Comparison of ENCODE assay signal across 8 mouse cellular contexts in the genomic region with DNA sequence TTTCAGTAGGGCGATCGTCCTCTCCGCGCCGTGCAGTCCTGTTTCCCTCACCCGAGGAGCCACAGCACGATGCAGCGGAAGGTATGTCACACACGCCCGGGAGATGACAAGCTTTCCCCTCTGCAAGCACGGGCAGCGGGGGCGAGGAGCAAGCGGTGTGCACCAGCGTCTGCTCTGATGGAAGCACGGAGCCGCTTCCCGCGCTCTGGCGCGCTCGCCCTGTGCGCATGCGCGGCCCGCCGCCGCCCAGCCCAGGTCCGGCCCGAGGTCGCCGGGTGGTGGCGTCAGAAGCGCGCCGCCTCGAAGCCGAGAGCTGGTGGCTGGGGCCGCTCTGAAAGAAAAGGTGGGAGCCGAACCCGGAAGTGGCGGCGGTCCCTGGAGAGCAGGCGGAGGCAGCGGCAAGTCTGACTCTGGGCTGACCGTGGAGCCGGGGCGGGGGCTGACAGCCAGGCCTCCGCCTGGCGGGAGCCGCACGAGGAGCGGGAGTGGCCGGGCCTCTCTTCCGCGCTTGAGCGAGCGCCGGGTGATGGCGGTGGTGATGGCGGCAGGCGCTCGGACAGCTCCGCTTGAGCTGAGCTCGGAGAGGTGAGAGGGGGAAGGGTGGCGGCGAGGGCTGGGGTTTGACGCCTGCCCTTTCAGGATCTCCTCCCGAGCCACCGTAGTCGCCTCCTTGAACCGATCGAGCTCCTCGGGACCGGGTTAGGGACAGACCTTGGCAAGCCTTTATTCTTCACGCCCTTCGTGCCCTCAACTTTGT. TPM values are rescaled to one million over a fixed set of nuclear protein-coding genes. Genes with fewer than 3 reads are reported as not detected.
A peak's percentile ranks its signal among the peaks of the same experiment; 100 is the strongest.
DNase-seq lines count a peak whose midpoint lies in the region; ATAC-seq and TF ChIP-seq lines count a peak whose summit lies in the region.

A gene (minus strand): TSS at position 221 of the 757 bp plus-strand sequence.
A gene (plus strand): TSS at position 295 of the 757 bp plus-strand sequence.

- DNase-seq in ES-CJ7 (ENCODE audit: low read depth, low spot score): peak; percentile 93
- peak; percentile 94 for DNase-seq in cerebellum, adult 11 months
- peak; percentile 92 for DNase-seq in heart, postnatal 25 days (ENCODE audit: low spot score)
- peak; percentile 90 to 94 for DNase-seq in layer of hippocampus, adult 18-20 months (ENCODE audit: low spot score in 2 of 2)
- peak; percentile 94 for DNase-seq in lung, adult 2 months
- DNase-seq in thymus, adult 18-20 months: peak; percentile 92 to 93

- H3K4me2 ChIP-seq in forebrain, embryonic 15.5 days (replicated peaks): peak within 1 kb of the TSS; percentile 85

- peak within 1 kb of the TSS; percentile 80 for H3K9ac ChIP-seq in forebrain, embryonic 15.5 days (replicated peaks)

- intact Hi-C loops in heart, postnatal 25 days (cut with DNase I): loop anchor here (5.0 kb wide), 1 partner anchor 120 kb away; no protein-coding TSS in a partner anchor

- no peak for TF ChIP-seq CTCF in lung, adult 2 months (IDR thresholded peaks at IDR 0.05; ENCODE audit: insufficient read depth, low read length)

- peak; percentile 97 for ATAC-seq in forebrain, embryonic 15.5 days (replicated peaks)
- ATAC-seq in neutrophil, adult 5-6 weeks (ENCODE audit: extremely low read depth, insufficient number of reproducible peaks, low FRiP score, poor library complexity, severe bottlenecking): peak; percentile 85

- H3K9me3 ChIP-seq in forebrain, embryonic 15.5 days: no peaks in the 10 kb centered on the region

- H3K36me3 ChIP-seq in forebrain, embryonic 15.5 days: peaks cover 4% of the 10 kb centered on the region

- peak within 1 kb of the TSS; percentile 79 for H3K4me3 ChIP-seq in forebrain, embryonic 15.5 days
- H3K4me3 ChIP-seq in lung, adult 2 months (replicated peaks; ENCODE audit: extremely low read depth, low read depth, low read length): peak within 1 kb of the TSS; percentile 93

- peak within 1 kb of the TSS; percentile 91 for H3K27ac ChIP-seq in forebrain, embryonic 15.5 days (replicated peaks)

- WGBS in forebrain, embryonic 15.5 days: under 1% methylated on average over 73 of the region's 77 CpGs
- under 1% methylated on average over 77 of the region's 77 CpGs for WGBS in lung, adult 2 months

- peak; percentile 65; the same call in 1 of the 2 replicates for TF ChIP-seq POLR2A in lung, adult 2 months (IDR thresholded peaks at IDR 0.05; ENCODE audit: borderline replicate concordance, extremely low read depth, low read depth, low read length)

- H3K4me1 ChIP-seq in forebrain, embryonic 15.5 days: peaks cover 26% of the 10 kb centered on the region
- H3K4me1 ChIP-seq in lung, adult 2 months (ENCODE audit: control insufficient read depth, insufficient read depth, low read length): no peaks in the 10 kb centered on the region

- H3K27me3 ChIP-seq in forebrain, embryonic 15.5 days: no peaks in the 10 kb centered on the region

RNA-seq across cellular contexts. Expression of the first gene that starts in this region (rescaled TPM):
- polyA plus RNA-seq in forebrain, embryonic 15.5 days (2015; fragmentation: Nextera tagmentation; extraction: Ambion mirVana): 17.7 and 19.9 TPM in 2 replicates
- 1 to 10 TPM in 1 of 2 experiments, under 1 TPM in 1; 0.75 to 1.8 TPM for total RNA-seq in heart, postnatal 25 days (2021)
- total RNA-seq in layer of hippocampus, adult 18-20 months (2021): 1 to 10 TPM; 4.9 to 5.0 TPM
- 0.68 and 0.78 TPM in 2 replicates for polyA plus RNA-seq in lung, adult 2 months (2012; rRNA removed)
- 21.1 and 31.9 TPM in 2 replicates for total RNA-seq in neutrophil, adult 5-6 weeks (2017)

RNA-seq across cellular contexts. Expression of the second gene that starts in this region (rescaled TPM):
- 3.1 and 3.6 TPM in 2 replicates for polyA plus RNA-seq in forebrain, embryonic 15.5 days (2015; fragmentation: Nextera tagmentation; extraction: Ambion mirVana)
- total RNA-seq in heart, postnatal 25 days (2021): 10 to 100 TPM; 13.1 to 16.9 TPM
- total RNA-seq in layer of hippocampus, adult 18-20 months (2021): 10 to 100 TPM; 11.7 to 13.2 TPM
- polyA plus RNA-seq in lung, adult 2 months (2012; rRNA removed): 2.3 and 4.6 TPM in 2 replicates
- 20.5 and 24.4 TPM in 2 replicates for total RNA-seq in neutrophil, adult 5-6 weeks (2017)

Comparison
In these comparisons a context has a peak if more than half of its experiments do, and no peak if none do; other contexts are left out.
1. Peak in every context shown above with its lines: DNase-seq, ATAC-seq, H3K4me3 ChIP-seq and H3K27ac ChIP-seq.
2. RNA of the first gene that starts in this region (polyA plus RNA-seq): 17.7 to 19.9 TPM in forebrain, embryonic 15.5 days; 0.68 to 0.78 TPM in lung, adult 2 months; every median in the first group is over 10 times any median in the second.